Mouse (Mus musculus) hindbrain, embryonic 14.5 days (tissue): ENCODE measurements around the gene Ccdc105. TPM values are rescaled to one million over a fixed set of nuclear protein-coding genes. Genes with fewer than 3 reads are reported as not detected.
A peak's percentile ranks its signal among the peaks of the same experiment; 100 is the strongest.

Experiments
- ATAC-seq: fragments of 200-750 bp; cut with Nextera tagmentation; 2 replicates; pipeline ENCODE4 v1.8.0; 2017; ENCODE audit warnings: moderate number of reproducible peaks, mild to moderate bottlenecking, moderate TSS enrichment, moderate library complexity; ENCODE audit not compliant: low FRiP score
- DNase-seq: peaks from one replicate; pipeline ENCODE4 v3.0.0-alpha.2; 2015; ENCODE audit warnings: low spot score
- H3K27ac ChIP-seq: fragments of 300-500 bp; sonication (generic); 2 replicates; pipeline ENCODE4 v1.5.1; 2014; ENCODE audit warnings: mild to moderate bottlenecking, moderate library complexity
- H3K27me3 ChIP-seq: fragments of 300-500 bp; sonication (generic); 2 replicates; pipeline ENCODE4 v1.6.1; 2014; ENCODE audit warnings: mild to moderate bottlenecking, low read length, mixed read lengths; ENCODE audit not compliant: control insufficient read depth, insufficient read depth
- H3K36me3 ChIP-seq: fragments of 300-500 bp; sonication (generic); replicated peaks from 2 replicates; pipeline ENCODE4 v1.6.1; 2014; ENCODE audit not compliant: control insufficient read depth, insufficient read depth
- H3K4me1 ChIP-seq: fragments of 300-500 bp; sonication (generic); replicated peaks from 2 replicates; pipeline ENCODE4 v1.6.1; 2014; ENCODE audit warnings: antibody characterized with exemption, low read length, mixed read lengths; ENCODE audit not compliant: control insufficient read depth, insufficient read depth
- H3K4me2 ChIP-seq: fragments of 300-500 bp; sonication (generic); replicated peaks from 2 replicates; pipeline ENCODE4 v1.6.1; 2014; ENCODE audit warnings: mild to moderate bottlenecking, moderate library complexity
- H3K4me3 ChIP-seq: fragments of 300-500 bp; sonication (generic); replicated peaks from 2 replicates; pipeline ENCODE4 v1.5.1; 2014; ENCODE audit warnings: mild to moderate bottlenecking, low read length
- H3K9ac ChIP-seq: fragments of 300-500 bp; sonication (generic); 2 replicates; pipeline ENCODE4 v1.6.1; 2014
- H3K9me3 ChIP-seq: fragments of 300-500 bp; sonication (generic); 2 replicates; pipeline ENCODE4 v1.6.1; 2016; ENCODE audit warnings: low read length; ENCODE audit not compliant: control insufficient read depth
- WGBS: fragments of 180-500 bp; shearing (Covaris S2); extraction: QIAGEN DNeasy Blood & Tissue Kit; methylation state at CpG from one replicate; pipeline ENCODE4 v1.1.7; 2014; 5-methylcytosine and 5-hydroxymethylcytosine counted together
- polyA plus RNA-seq: library from polyadenylated mRNA; unstranded; fragments of >200 nt; fragmentation: Nextera tagmentation; extraction: Ambion mirVana; gene quantifications from 2 replicates; pipeline ENCODE4 v1.2.1, GENCODE M21; 2014

Gene Ccdc105
- polyA plus RNA-seq, 1 experiment from 2014 or later, result 0.23 TPM

DNA sequence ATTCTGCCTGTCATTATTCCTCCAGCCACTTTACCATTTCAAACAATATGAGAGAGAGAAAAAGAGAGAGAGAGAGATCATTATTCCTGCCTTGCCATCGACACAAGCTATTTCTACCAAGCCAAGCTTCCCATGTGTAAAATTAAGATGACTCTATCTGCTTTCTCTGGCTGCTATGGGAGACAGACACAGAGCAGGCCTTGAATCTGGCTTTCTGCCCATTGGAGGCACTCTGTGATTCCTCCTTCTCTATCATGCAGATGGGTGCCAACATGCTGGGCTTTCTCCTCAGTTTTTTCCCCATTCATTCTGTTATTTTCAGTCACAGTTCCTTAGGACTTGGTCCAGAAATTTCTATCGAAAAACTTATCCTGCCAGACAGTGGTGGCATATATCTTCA, 30.2 kb downstream of the Ccdc105 start:
- Histone ChIP-seq H3K4me3 (no peak overlapping the region), H3K4me1 (no peaks in the 10 kb centered on the region), H3K9me3 (no peaks in the 10 kb centered on the region), H3K9ac (no peak overlapping the region), H3K4me2 (no peak overlapping the region), H3K36me3 (no peaks in the 10 kb centered on the region), H3K27me3 (no peaks in the 10 kb centered on the region), H3K27ac (no peak overlapping the region)
- peak; percentile 60; the same call in 1 of the 2 replicates for ATAC-seq
- WGBS, result 74% methylated on average over 2 of the region's 2 CpGs
- DNase-seq, result no peak

GRCm38 (mm10) chr10:78722036-78722435, 30.8 kb downstream of the Ccdc105 start:
- no peak overlapping the region for H3K9ac ChIP-seq
- H3K4me3 ChIP-seq, result no peak overlapping the region
- H3K27ac ChIP-seq, result no peak overlapping the region
- H3K4me2 ChIP-seq, result no peak overlapping the region
- H3K4me1 ChIP-seq, result no peaks in the 10 kb centered on the region
- no peaks in the 10 kb centered on the region for H3K27me3 ChIP-seq
- DNase-seq, result no peak
- H3K9me3 ChIP-seq, result no peaks in the 10 kb centered on the region
- 87% methylated on average over 5 of the region's 5 CpGs for WGBS
- ATAC-seq, result no peak
- H3K36me3 ChIP-seq, result no peaks in the 10 kb centered on the region

DNA sequence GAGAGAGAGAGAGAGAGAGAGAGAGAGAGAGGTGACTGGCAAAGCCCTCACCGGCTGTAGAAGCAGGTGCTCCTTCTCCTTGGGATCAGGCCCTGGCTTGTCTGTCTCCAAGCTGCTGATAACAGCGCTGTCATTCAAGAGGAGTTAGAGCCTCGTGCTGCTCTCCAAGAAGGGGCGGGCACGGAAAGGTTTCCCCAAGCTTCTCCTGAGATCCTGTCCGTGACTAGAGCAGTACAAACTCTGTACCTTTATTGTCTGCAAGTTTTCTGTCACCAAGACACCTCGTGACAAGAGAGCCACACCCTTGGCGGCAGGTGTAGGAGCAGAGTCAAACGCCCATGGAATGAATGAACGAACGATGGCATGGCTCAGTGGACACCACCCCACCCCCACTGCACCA, 34.8 kb downstream of the Ccdc105 start, which contains the start of gene Casp14:
Gene Casp14, minus strand, starts transcription at position 239 of the 400 bp plus-strand sequence.
- WGBS, result 67% methylated on average over 10 of the region's 11 CpGs
- H3K4me1 ChIP-seq, result no peaks in the 10 kb centered on the region
- no peaks in the 10 kb centered on the region for H3K9me3 ChIP-seq
- no peak within 1 kb of the TSS for H3K4me3 ChIP-seq
- H3K27me3 ChIP-seq, result no peaks in the 10 kb centered on the region
- H3K4me2 ChIP-seq, result no peak within 1 kb of the TSS
- no peak for ATAC-seq
- no peaks in the 10 kb centered on the region for H3K36me3 ChIP-seq
- no peak within 1 kb of the TSS for H3K27ac ChIP-seq
- no peak within 1 kb of the TSS for H3K9ac ChIP-seq
- no peak for DNase-seq

DNA sequence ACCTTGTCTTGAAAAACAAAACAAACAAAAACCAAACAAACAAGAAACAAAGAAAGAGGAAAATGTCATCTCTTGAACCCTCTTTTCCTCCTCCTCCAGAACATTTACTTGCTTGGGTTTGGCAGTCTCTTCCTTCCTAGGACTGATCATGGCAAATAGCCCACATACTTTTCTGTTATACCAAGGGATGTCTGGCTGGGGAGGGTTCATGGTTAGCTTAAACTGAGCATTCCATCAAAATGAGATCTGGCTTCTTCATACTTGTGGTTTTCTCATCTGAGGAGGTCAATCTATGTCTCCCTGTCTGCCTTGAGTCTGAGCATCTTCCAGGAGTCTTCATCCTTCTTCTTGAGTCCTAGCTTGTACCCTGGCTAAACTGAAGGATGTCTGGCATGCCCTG, 36.6 kb downstream of the Ccdc105 start:
- no peaks in the 10 kb centered on the region for H3K36me3 ChIP-seq
- no peaks in the 10 kb centered on the region for H3K27me3 ChIP-seq
- H3K9ac ChIP-seq, result no peak overlapping the region

DNA sequence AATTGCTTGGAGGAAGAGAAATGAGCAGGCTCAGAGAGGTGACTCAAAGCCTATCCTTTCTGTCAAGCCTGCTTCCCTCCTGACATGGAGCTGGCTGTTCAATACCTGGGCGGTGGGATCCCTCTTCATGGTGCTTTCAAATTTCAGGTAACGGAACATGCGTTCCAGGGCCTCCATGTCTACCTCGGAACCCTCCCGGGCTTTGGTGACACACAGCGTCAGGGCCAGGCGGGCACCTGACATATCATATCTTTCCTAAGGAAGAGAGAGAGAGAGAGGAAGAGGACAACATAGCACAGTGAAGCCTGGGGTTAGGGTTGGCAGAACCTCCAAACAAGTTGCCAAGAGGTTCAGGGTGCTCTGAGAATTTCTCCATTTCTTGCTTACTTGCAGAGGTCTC, 37.7 kb downstream of the Ccdc105 start:
- Histone ChIP-seq H3K4me1 (no peaks in the 10 kb centered on the region), H3K27ac (no peak overlapping the region), H3K9ac (no peak overlapping the region), H3K4me2 (no peak overlapping the region), H3K36me3 (no peaks in the 10 kb centered on the region), H3K4me3 (no peak overlapping the region), H3K9me3 (no peaks in the 10 kb centered on the region), H3K27me3 (no peaks in the 10 kb centered on the region)
- no peak for ATAC-seq
- no peak for DNase-seq
- WGBS, result 95% methylated on average over 7 of the region's 7 CpGs

More for the DNA sequence above, 36.6 kb downstream of the Ccdc105 start:
- no peaks in the 10 kb centered on the region for H3K4me1 ChIP-seq
- H3K4me2 ChIP-seq, result no peak overlapping the region
- ATAC-seq (no peak), DNase-seq (no peak)
- no peak overlapping the region for H3K27ac ChIP-seq
- no peak overlapping the region for H3K4me3 ChIP-seq
- no peaks in the 10 kb centered on the region for H3K9me3 ChIP-seq

- Histone ChIP-seq H3K27me3 (no peaks in the 10 kb centered on the region), H3K4me2 (no peak overlapping the region), H3K9ac (no peak overlapping the region), H3K4me1 (no peaks in the 10 kb centered on the region), H3K4me3 (no peak overlapping the region), H3K36me3 (no peaks in the 10 kb centered on the region), H3K9me3 (no peaks in the 10 kb centered on the region), H3K27ac (no peak overlapping the region)
- ATAC-seq, result no peak
- DNase-seq, result no peak
- WGBS, result 80% methylated on average over 6 of the region's 6 CpGs
Measured at GRCm38 (mm10) chr10:78714129-78714528, 38.7 kb downstream of the Ccdc105 start.

GRCm38 (mm10) chr10:78710706-78711105, 42.2 kb downstream of the Ccdc105 start:
- Histone ChIP-seq H3K27me3 (no peaks in the 10 kb centered on the region), H3K4me1 (no peaks in the 10 kb centered on the region), H3K4me2 (no peak overlapping the region), H3K4me3 (no peak overlapping the region), H3K9ac (no peak overlapping the region), H3K27ac (no peak overlapping the region), H3K36me3 (no peaks in the 10 kb centered on the region), H3K9me3 (no peaks in the 10 kb centered on the region)
- DNase-seq, result no peak
- ATAC-seq, result no peak

- no peaks in the 10 kb centered on the region for H3K9me3 ChIP-seq
- H3K4me3 ChIP-seq, result no peak overlapping the region
- ATAC-seq (no peak), DNase-seq (no peak)
- H3K36me3 ChIP-seq, result no peaks in the 10 kb centered on the region
- H3K9ac ChIP-seq, result no peak overlapping the region
- 53% methylated on average over 3 of the region's 3 CpGs for WGBS
- H3K27ac ChIP-seq, result no peak overlapping the region
- no peaks in the 10 kb centered on the region for H3K4me1 ChIP-seq
- no peaks in the 10 kb centered on the region for H3K27me3 ChIP-seq
- no peak overlapping the region for H3K4me2 ChIP-seq
Measured at GRCm38 (mm10) chr10:78700881-78701280, 52.0 kb downstream of the Ccdc105 start.
